Mouse (Mus musculus): ENCODE data around the gene Brd3.

The Brd3 gene

DNA sequence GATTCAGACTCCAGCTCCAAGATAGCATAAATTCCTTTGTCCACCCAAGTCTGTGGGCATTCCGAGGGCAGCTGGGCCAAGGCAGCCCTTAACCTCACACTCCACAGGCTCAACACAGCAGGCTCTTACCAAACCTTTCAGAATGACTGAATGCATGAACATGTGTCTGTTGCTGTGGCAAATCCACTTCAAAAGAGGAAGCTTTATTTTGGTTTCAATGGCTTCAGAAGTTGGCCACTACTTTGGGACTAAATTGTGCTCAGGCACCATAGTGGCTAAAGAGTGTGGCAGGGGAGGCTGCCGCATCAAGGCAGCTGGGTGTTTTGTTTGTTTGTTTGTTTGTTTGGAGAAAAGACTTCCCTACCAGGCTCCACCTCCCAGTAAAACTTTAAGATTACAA lies 107.4 kb downstream of the Brd3 start:
- DNase-seq (ENCODE audit: low spot score in 2 of 2) = no peak

DNA sequence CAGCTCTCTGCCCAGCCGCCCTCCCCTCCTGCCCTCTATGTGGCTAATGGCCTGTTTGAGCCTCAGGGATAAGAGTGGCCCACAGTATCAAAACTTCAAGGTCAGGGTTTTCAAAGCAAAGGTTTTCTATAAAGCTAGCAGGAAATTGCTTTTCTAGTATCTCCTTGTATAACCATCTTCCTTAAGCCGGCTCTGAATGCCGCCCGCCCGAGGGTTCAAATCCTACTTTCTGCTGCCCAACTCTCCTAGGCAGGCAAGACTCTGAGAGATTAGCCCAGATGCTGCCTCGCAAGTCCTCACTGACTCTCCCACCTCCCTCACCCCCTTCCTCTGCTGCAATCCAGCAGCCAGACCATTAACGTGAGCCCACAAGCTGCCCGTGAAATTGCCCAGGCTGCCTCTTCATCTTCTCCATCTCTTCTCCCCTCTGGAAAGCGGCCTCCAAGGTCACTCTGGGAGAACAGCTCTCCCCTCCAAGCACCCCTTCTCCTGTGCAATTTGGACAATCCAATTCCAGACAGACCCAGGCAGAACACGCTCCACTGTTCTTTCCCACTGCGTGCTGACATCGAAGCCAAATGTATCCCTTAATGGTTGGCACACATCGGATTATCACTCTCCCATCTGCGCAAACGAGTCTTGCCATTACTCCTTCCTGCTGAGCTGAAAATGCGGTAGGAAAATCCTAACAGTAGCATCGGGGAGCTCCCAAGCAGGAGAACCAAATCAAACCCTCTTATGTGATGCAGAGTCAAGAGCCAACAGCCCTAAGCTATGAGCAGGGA lies 110.6 kb downstream of the Brd3 start:
- DNase-seq (ENCODE audit: low spot score in 2 of 2) = no peak

Data from natural killer cell, adult 2 months (primary cell).